Mouse (Mus musculus): ENCODE measurements around the gene Pdha1.

DNA sequence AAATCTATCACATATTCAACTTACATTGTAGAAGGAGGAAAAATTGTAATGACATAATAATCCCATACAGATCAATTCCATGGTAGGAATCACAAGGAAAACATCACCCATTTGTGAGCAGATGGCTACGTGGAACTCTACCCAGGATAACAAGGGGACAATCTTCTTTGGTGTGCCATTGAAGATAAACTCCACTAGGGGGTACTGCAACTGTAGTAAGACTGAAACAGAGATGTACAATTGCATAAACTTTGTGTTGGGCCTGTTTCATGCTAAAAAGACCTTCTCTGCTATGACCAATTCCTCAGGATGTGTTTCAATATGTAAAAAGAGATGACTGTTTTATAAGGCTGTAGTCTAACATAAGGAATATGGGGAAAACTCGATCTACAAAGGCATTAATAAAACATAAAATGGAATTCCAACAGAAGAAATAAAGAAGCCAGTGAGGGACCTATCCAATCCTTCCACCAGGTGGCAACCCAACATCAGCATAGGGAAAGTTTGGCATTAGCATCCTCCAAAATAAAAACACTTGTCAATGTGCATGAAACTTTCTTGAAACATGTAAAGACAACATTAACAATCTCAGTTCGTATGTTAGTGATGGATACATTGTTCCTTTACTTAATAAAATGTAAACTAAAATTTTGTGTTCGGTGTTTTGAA lies 15.1 kb upstream of the Pdha1 start:
- TF ChIP-seq CTCF (IDR thresholded peaks at IDR 0.05; ENCODE audit: low read depth), result peak; percentile 76
- no peak for TF ChIP-seq EP300 (optimal IDR thresholded peaks at IDR 0.05)
